Mouse (Mus musculus): Measurements from ENCODE around the gene Rpn2. TPM values are rescaled to one million over a fixed set of nuclear protein-coding genes. Genes with fewer than 3 reads are reported as not detected.

The Rpn2 gene
- polyA plus RNA-seq, 1 experiment from 2014 or later = 165 TPM

- no peaks in the 10 kb centered on the region for H3K9me3 ChIP-seq (replicated peaks; ENCODE audit: control insufficient read depth, low read length)
- no peaks in the 10 kb centered on the region for H3K27me3 ChIP-seq (ENCODE audit: control insufficient read depth, insufficient read depth, low read depth, low read length)
- no peaks in the 10 kb centered on the region for H3K4me1 ChIP-seq (ENCODE audit: control insufficient read depth, low read depth, low read length)
- ATAC-seq (ENCODE audit: low read depth) = no peak
- no peak overlapping the region for H3K27ac ChIP-seq (ENCODE audit: low read length)
- WGBS (ENCODE audit: insufficient replicate concordance) = 42% methylated on average over 4 of the region's 4 CpGs
- no peak overlapping the region for H3K9ac ChIP-seq (ENCODE audit: low read depth, low read length)
- H3K36me3 ChIP-seq (ENCODE audit: control insufficient read depth, insufficient read depth) = no peaks in the 10 kb centered on the region
- no peak overlapping the region for H3K4me3 ChIP-seq (ENCODE audit: low read depth, low read length)
- H3K4me2 ChIP-seq (ENCODE audit: low read depth, low read length) = no peak overlapping the region
These were observed 74.4 kb downstream of the Rpn2 start for GRCm38 (mm10) chr2:157353183-157353582.

- WGBS (ENCODE audit: insufficient replicate concordance) = 50% methylated on average over 3 of the region's 3 CpGs
- H3K4me3 ChIP-seq (ENCODE audit: low read depth, low read length) = no peak overlapping the region
- no peaks in the 10 kb centered on the region for H3K9me3 ChIP-seq (replicated peaks; ENCODE audit: control insufficient read depth, low read length)
- no peak for ATAC-seq (ENCODE audit: low read depth)
- H3K36me3 ChIP-seq (ENCODE audit: control insufficient read depth, insufficient read depth) = no peaks in the 10 kb centered on the region
- no peaks in the 10 kb centered on the region for H3K4me1 ChIP-seq (ENCODE audit: control insufficient read depth, low read depth, low read length)
- no peak overlapping the region for H3K27ac ChIP-seq (ENCODE audit: low read length)
- no peak overlapping the region for H3K9ac ChIP-seq (ENCODE audit: low read depth, low read length)
- no peaks in the 10 kb centered on the region for H3K27me3 ChIP-seq (ENCODE audit: control insufficient read depth, insufficient read depth, low read depth, low read length)
- H3K4me2 ChIP-seq (ENCODE audit: low read depth, low read length) = no peak overlapping the region
These were observed 75.3 kb downstream of the Rpn2 start for GRCm38 (mm10) chr2:157354106-157354505.

- no peak for ATAC-seq (ENCODE audit: low read depth)
- Histone ChIP-seq H3K4me2 (ENCODE audit: low read depth, low read length) (no peak overlapping the region), H3K4me1 (ENCODE audit: control insufficient read depth, low read depth, low read length) (no peaks in the 10 kb centered on the region), H3K36me3 (ENCODE audit: control insufficient read depth, insufficient read depth) (no peaks in the 10 kb centered on the region), H3K27me3 (ENCODE audit: control insufficient read depth, insufficient read depth, low read depth, low read length) (no peaks in the 10 kb centered on the region), H3K9ac (ENCODE audit: low read depth, low read length) (no peak overlapping the region), H3K9me3 (replicated peaks; ENCODE audit: control insufficient read depth, low read length) (no peaks in the 10 kb centered on the region), H3K4me3 (ENCODE audit: low read depth, low read length) (no peak overlapping the region), H3K27ac (ENCODE audit: low read length) (no peak overlapping the region)
- 60% methylated on average over 5 of the region's 5 CpGs for WGBS (ENCODE audit: insufficient replicate concordance)
These were observed 81.2 kb downstream of the Rpn2 start for GRCm38 (mm10) chr2:157360028-157360427.

GRCm38 (mm10) chr2:157363031-157363430 lies 84.2 kb downstream of the Rpn2 start:
- WGBS (ENCODE audit: insufficient replicate concordance) = 45% methylated on average over 3 of the region's 3 CpGs

GRCm38 (mm10) chr2:157366762-157367161 lies 87.9 kb downstream of the Rpn2 start:
- 30% methylated on average over 9 of the region's 9 CpGs for WGBS (ENCODE audit: insufficient replicate concordance)
- no peaks in the 10 kb centered on the region for H3K27me3 ChIP-seq (ENCODE audit: control insufficient read depth, insufficient read depth, low read depth, low read length)
- peak overlapping the region; percentile 90; the same call in 1 of the 2 replicates for H3K9ac ChIP-seq (ENCODE audit: low read depth, low read length)
- H3K4me1 ChIP-seq (ENCODE audit: control insufficient read depth, low read depth, low read length) = peaks cover 14% of the 10 kb centered on the region
- H3K4me2 ChIP-seq (ENCODE audit: low read depth, low read length) = peak overlapping the region; percentile 70
- H3K36me3 ChIP-seq (ENCODE audit: control insufficient read depth, insufficient read depth) = no peaks in the 10 kb centered on the region
- ATAC-seq (ENCODE audit: low read depth) = no peak
- H3K4me3 ChIP-seq (ENCODE audit: low read depth, low read length) = peak overlapping the region; percentile 90
- no peak overlapping the region for H3K27ac ChIP-seq (ENCODE audit: low read length)
- H3K9me3 ChIP-seq (replicated peaks; ENCODE audit: control insufficient read depth, low read length) = no peaks in the 10 kb centered on the region

More at GRCm38 (mm10) chr2:157363031-157363430, 84.2 kb downstream of the Rpn2 start:
- Histone ChIP-seq H3K27me3 (ENCODE audit: control insufficient read depth, insufficient read depth, low read depth, low read length) (no peaks in the 10 kb centered on the region), H3K36me3 (ENCODE audit: control insufficient read depth, insufficient read depth) (no peaks in the 10 kb centered on the region), H3K27ac (ENCODE audit: low read length) (no peak overlapping the region), H3K9ac (ENCODE audit: low read depth, low read length) (no peak overlapping the region), H3K4me3 (ENCODE audit: low read depth, low read length) (no peak overlapping the region), H3K4me2 (ENCODE audit: low read depth, low read length) (no peak overlapping the region), H3K4me1 (ENCODE audit: control insufficient read depth, low read depth, low read length) (peaks cover 4% of the 10 kb centered on the region), H3K9me3 (replicated peaks; ENCODE audit: control insufficient read depth, low read length) (no peaks in the 10 kb centered on the region)
- no peak for ATAC-seq (ENCODE audit: low read depth)

- H3K36me3 ChIP-seq (ENCODE audit: control insufficient read depth, insufficient read depth) = no peaks in the 10 kb centered on the region
- H3K9me3 ChIP-seq (replicated peaks; ENCODE audit: control insufficient read depth, low read length) = no peaks in the 10 kb centered on the region
- peak within 1 kb of the TSS; percentile 70 for H3K4me2 ChIP-seq (ENCODE audit: low read depth, low read length)
- H3K27me3 ChIP-seq (ENCODE audit: control insufficient read depth, insufficient read depth, low read depth, low read length) = no peaks in the 10 kb centered on the region
- peak; percentile 92 for ATAC-seq (ENCODE audit: low read depth)
- H3K4me3 ChIP-seq (ENCODE audit: low read depth, low read length) = peak within 1 kb of the TSS; percentile 90
- peak within 1 kb of the TSS; percentile 90 for H3K9ac ChIP-seq (ENCODE audit: low read depth, low read length)
- peaks cover 14% of the 10 kb centered on the region for H3K4me1 ChIP-seq (ENCODE audit: control insufficient read depth, low read depth, low read length)
- H3K27ac ChIP-seq (ENCODE audit: low read length) = peak within 1 kb of the TSS; percentile 97
- 3% methylated on average over 42 of the region's 42 CpGs for WGBS (ENCODE audit: insufficient replicate concordance)
These were observed 88.5 kb downstream of the Rpn2 start, which contains the start of gene Manbal for GRCm38 (mm10) chr2:157367184-157367893. Gene Manbal (plus strand): TSS chr2:157367594.

- Histone ChIP-seq H3K9ac (ENCODE audit: low read depth, low read length) (peak overlapping the region; percentile 90), H3K4me1 (ENCODE audit: control insufficient read depth, low read depth, low read length) (peaks cover 14% of the 10 kb centered on the region), H3K4me2 (ENCODE audit: low read depth, low read length) (peak overlapping the region; percentile 70), H3K27ac (ENCODE audit: low read length) (peak overlapping the region; percentile 97), H3K4me3 (ENCODE audit: low read depth, low read length) (peak overlapping the region; percentile 90), H3K9me3 (replicated peaks; ENCODE audit: control insufficient read depth, low read length) (no peaks in the 10 kb centered on the region), H3K27me3 (ENCODE audit: control insufficient read depth, insufficient read depth, low read depth, low read length) (no peaks in the 10 kb centered on the region), H3K36me3 (ENCODE audit: control insufficient read depth, insufficient read depth) (no peaks in the 10 kb centered on the region)
- WGBS (ENCODE audit: insufficient replicate concordance) = 2% methylated on average over 13 of the region's 13 CpGs
- peak; percentile 39 for ATAC-seq (ENCODE audit: low read depth)
These were observed 89.2 kb downstream of the Rpn2 start for GRCm38 (mm10) chr2:157367991-157368390.

- WGBS (ENCODE audit: insufficient replicate concordance) = 74% methylated on average over 6 of the region's 6 CpGs
- no peaks in the 10 kb centered on the region for H3K27me3 ChIP-seq (ENCODE audit: control insufficient read depth, insufficient read depth, low read depth, low read length)
- no peaks in the 10 kb centered on the region; the same call in 1 of the 2 replicates for H3K36me3 ChIP-seq (ENCODE audit: control insufficient read depth, insufficient read depth)
- no peak overlapping the region for H3K9ac ChIP-seq (ENCODE audit: low read depth, low read length)
- no peak overlapping the region for H3K4me2 ChIP-seq (ENCODE audit: low read depth, low read length)
- peaks cover 13% of the 10 kb centered on the region for H3K4me1 ChIP-seq (ENCODE audit: control insufficient read depth, low read depth, low read length)
- no peak overlapping the region for H3K27ac ChIP-seq (ENCODE audit: low read length)
- no peaks in the 10 kb centered on the region for H3K9me3 ChIP-seq (replicated peaks; ENCODE audit: control insufficient read depth, low read length)
- no peak for ATAC-seq (ENCODE audit: low read depth)
- no peak overlapping the region for H3K4me3 ChIP-seq (ENCODE audit: low read depth, low read length)
These were observed 92.9 kb downstream of the Rpn2 start for GRCm38 (mm10) chr2:157371696-157372095.

- Histone ChIP-seq H3K27ac (ENCODE audit: low read length) (no peak overlapping the region), H3K27me3 (ENCODE audit: control insufficient read depth, insufficient read depth, low read depth, low read length) (no peaks in the 10 kb centered on the region), H3K36me3 (ENCODE audit: control insufficient read depth, insufficient read depth) (no peaks in the 10 kb centered on the region; the same call in 1 of the 2 replicates), H3K9ac (ENCODE audit: low read depth, low read length) (no peak overlapping the region), H3K4me3 (ENCODE audit: low read depth, low read length) (no peak overlapping the region), H3K4me2 (ENCODE audit: low read depth, low read length) (no peak overlapping the region), H3K9me3 (replicated peaks; ENCODE audit: control insufficient read depth, low read length) (no peaks in the 10 kb centered on the region), H3K4me1 (ENCODE audit: control insufficient read depth, low read depth, low read length) (peaks cover 3% of the 10 kb centered on the region)
- ATAC-seq (ENCODE audit: low read depth) = no peak
- 59% methylated on average over 3 of the region's 3 CpGs for WGBS (ENCODE audit: insufficient replicate concordance)
These were observed 94.9 kb downstream of the Rpn2 start for GRCm38 (mm10) chr2:157373681-157374080.

Data from liver, embryonic 16.5 days (tissue).